Mouse (Mus musculus): ENCODE measurements around the gene Pik3c2b. TPM values are rescaled to one million over a fixed set of nuclear protein-coding genes. Genes with fewer than 3 reads are reported as not detected.

The Pik3c2b gene
- polyA plus RNA-seq, 1 experiment: 0.01 TPM

- H3K4me3 ChIP-seq (replicated peaks): no peak overlapping the region
- H3K36me3 ChIP-seq (ENCODE audit: control insufficient read depth): no peaks in the 10 kb centered on the region; the same call in 1 of the 2 replicates
- H3K27me3 ChIP-seq (ENCODE audit: control insufficient read depth): peaks cover 34% of the 10 kb centered on the region
- H3K9me3 ChIP-seq (ENCODE audit: control insufficient read depth, low read length): no peaks in the 10 kb centered on the region
- H3K4me1 ChIP-seq (ENCODE audit: control insufficient read depth): no peaks in the 10 kb centered on the region; the same call in 1 of the 2 replicates
- no peak for TF ChIP-seq TAL1 (IDR thresholded peaks at IDR 0.05; ENCODE audit: low read length)
- no peak for TF ChIP-seq GATA1 (IDR thresholded peaks at IDR 0.05; ENCODE audit: low read length)
These were observed 30.4 kb downstream of the Pik3c2b start for GRCm38 (mm10) chr1:133075651-133076400.

- Histone ChIP-seq H3K4me3 (replicated peaks) (no peak overlapping the region), H3K4me1 (ENCODE audit: control insufficient read depth) (no peaks in the 10 kb centered on the region; the same call in 1 of the 2 replicates), H3K27me3 (ENCODE audit: control insufficient read depth) (peaks cover 28% of the 10 kb centered on the region), H3K9me3 (ENCODE audit: control insufficient read depth, low read length) (no peaks in the 10 kb centered on the region), H3K36me3 (ENCODE audit: control insufficient read depth) (no peaks in the 10 kb centered on the region; the same call in 1 of the 2 replicates)
- TF ChIP-seq GATA1 (IDR thresholded peaks at IDR 0.05; ENCODE audit: low read length) (no peak), TAL1 (IDR thresholded peaks at IDR 0.05; ENCODE audit: low read length) (no peak)
These were observed 31.4 kb downstream of the Pik3c2b start for GRCm38 (mm10) chr1:133076681-133077514.

GRCm38 (mm10) chr1:133077606-133078337 is 32.3 kb downstream of the Pik3c2b start:
- no peaks in the 10 kb centered on the region for H3K9me3 ChIP-seq (ENCODE audit: control insufficient read depth, low read length)
- peaks cover 26% of the 10 kb centered on the region for H3K27me3 ChIP-seq (ENCODE audit: control insufficient read depth)
- TF ChIP-seq GATA1 (IDR thresholded peaks at IDR 0.05; ENCODE audit: low read length) (no peak), TAL1 (IDR thresholded peaks at IDR 0.05; ENCODE audit: low read length) (no peak)
- no peaks in the 10 kb centered on the region; the same call in 1 of the 2 replicates for H3K36me3 ChIP-seq (ENCODE audit: control insufficient read depth)
- H3K4me1 ChIP-seq (ENCODE audit: control insufficient read depth): peaks cover 2% of the 10 kb centered on the region; the same call in 1 of the 2 replicates
- no peak overlapping the region for H3K4me3 ChIP-seq (replicated peaks)

GRCm38 (mm10) chr1:133078338-133078727 is 32.9 kb downstream of the Pik3c2b start:
- Histone ChIP-seq H3K9me3 (ENCODE audit: control insufficient read depth, low read length) (no peaks in the 10 kb centered on the region), H3K4me1 (ENCODE audit: control insufficient read depth) (peaks cover 8% of the 10 kb centered on the region), H3K36me3 (ENCODE audit: control insufficient read depth) (no peaks in the 10 kb centered on the region; the same call in 1 of the 2 replicates), H3K4me3 (replicated peaks) (no peak overlapping the region), H3K27me3 (ENCODE audit: control insufficient read depth) (peaks cover 25% of the 10 kb centered on the region)
- TF ChIP-seq TAL1 (IDR thresholded peaks at IDR 0.05; ENCODE audit: low read length) (no peak), GATA1 (IDR thresholded peaks at IDR 0.05; ENCODE audit: low read length) (no peak)

- H3K4me1 ChIP-seq (ENCODE audit: control insufficient read depth): peaks cover 19% of the 10 kb centered on the region
- no peak for TF ChIP-seq GATA1 (IDR thresholded peaks at IDR 0.05; ENCODE audit: low read length)
- TF ChIP-seq TAL1 (IDR thresholded peaks at IDR 0.05; ENCODE audit: low read length): no peak
- no peak overlapping the region for H3K4me3 ChIP-seq (replicated peaks)
- no peaks in the 10 kb centered on the region; the same call in 1 of the 2 replicates for H3K36me3 ChIP-seq (ENCODE audit: control insufficient read depth)
- peaks cover 17% of the 10 kb centered on the region for H3K27me3 ChIP-seq (ENCODE audit: control insufficient read depth)
- no peaks in the 10 kb centered on the region for H3K9me3 ChIP-seq (ENCODE audit: control insufficient read depth, low read length)
These were observed 34.0 kb downstream of the Pik3c2b start for GRCm38 (mm10) chr1:133079509-133079908.

- H3K4me1 ChIP-seq (ENCODE audit: control insufficient read depth): peaks cover 26% of the 10 kb centered on the region
These were observed 34.7 kb downstream of the Pik3c2b start for GRCm38 (mm10) chr1:133080079-133080561.

GRCm38 (mm10) chr1:133080717-133081116 is 35.2 kb downstream of the Pik3c2b start:
- TF ChIP-seq TAL1 (IDR thresholded peaks at IDR 0.05; ENCODE audit: low read length) (no peak), GATA1 (IDR thresholded peaks at IDR 0.05; ENCODE audit: low read length) (no peak)
- peaks cover 15% of the 10 kb centered on the region for H3K27me3 ChIP-seq (ENCODE audit: control insufficient read depth)
- no peak overlapping the region for H3K4me3 ChIP-seq (replicated peaks)
- H3K4me1 ChIP-seq (ENCODE audit: control insufficient read depth): peaks cover 29% of the 10 kb centered on the region
- no peaks in the 10 kb centered on the region for H3K9me3 ChIP-seq (ENCODE audit: control insufficient read depth, low read length)
- no peaks in the 10 kb centered on the region for H3K36me3 ChIP-seq (ENCODE audit: control insufficient read depth)

More at GRCm38 (mm10) chr1:133080079-133080561, 34.7 kb downstream of the Pik3c2b start:
- no peaks in the 10 kb centered on the region for H3K9me3 ChIP-seq (ENCODE audit: control insufficient read depth, low read length)
- H3K36me3 ChIP-seq (ENCODE audit: control insufficient read depth): no peaks in the 10 kb centered on the region
- H3K27me3 ChIP-seq (ENCODE audit: control insufficient read depth): peaks cover 15% of the 10 kb centered on the region
- H3K4me3 ChIP-seq (replicated peaks): no peak overlapping the region
- TF ChIP-seq TAL1 (IDR thresholded peaks at IDR 0.05; ENCODE audit: low read length) (no peak), GATA1 (IDR thresholded peaks at IDR 0.05; ENCODE audit: low read length) (no peak)

- Histone ChIP-seq H3K36me3 (ENCODE audit: control insufficient read depth) (no peaks in the 10 kb centered on the region), H3K4me3 (replicated peaks) (no peak overlapping the region), H3K27me3 (ENCODE audit: control insufficient read depth) (no peaks in the 10 kb centered on the region; the same call in 1 of the 2 replicates)
These were observed 37.6 kb downstream of the Pik3c2b start for GRCm38 (mm10) chr1:133083003-133083546.

More at GRCm38 (mm10) chr1:133083003-133083546, 37.6 kb downstream of the Pik3c2b start:
- H3K4me1 ChIP-seq (ENCODE audit: control insufficient read depth): peaks cover 33% of the 10 kb centered on the region
- TF ChIP-seq TAL1 (IDR thresholded peaks at IDR 0.05; ENCODE audit: low read length): no peak
- TF ChIP-seq GATA1 (IDR thresholded peaks at IDR 0.05; ENCODE audit: low read length): no peak
- no peaks in the 10 kb centered on the region for H3K9me3 ChIP-seq (ENCODE audit: control insufficient read depth, low read length)
